Mouse (Mus musculus) liver, embryonic 15.5 days (tissue): ENCODE results near the gene Bicc1. TPM values are rescaled to one million over a fixed set of nuclear protein-coding genes. Genes with fewer than 3 reads are reported as not detected.

Experiments
- ATAC-seq: fragments of 200-750 bp; cut with Nextera tagmentation; 2 replicates; pipeline ENCODE4 v1.8.0; 2017; ENCODE audit warnings: moderate number of reproducible peaks, mild to moderate bottlenecking, moderate library complexity; ENCODE audit not compliant: insufficient read depth
- H3K27ac ChIP-seq: fragments of 300-500 bp; sonication (generic); replicated peaks from 2 replicates; pipeline ENCODE4 v1.5.1; 2015; ENCODE audit warnings: mild to moderate bottlenecking, inconsistent platforms
- H3K27me3 ChIP-seq: fragments of 300-500 bp; sonication (generic); 2 replicates; pipeline ENCODE4 v1.6.1; 2015; ENCODE audit warnings: mild to moderate bottlenecking, inconsistent platforms
- H3K36me3 ChIP-seq: fragments of 300-500 bp; sonication (generic); replicated peaks from 2 replicates; pipeline ENCODE4 v1.6.1; 2015; ENCODE audit warnings: moderate library complexity, mild to moderate bottlenecking, inconsistent platforms
- H3K4me1 ChIP-seq: fragments of 300-500 bp; sonication (generic); replicated peaks from 2 replicates; pipeline ENCODE4 v1.6.1; 2015; ENCODE audit warnings: inconsistent platforms
- H3K4me2 ChIP-seq: fragments of 300-500 bp; sonication (generic); 2 replicates; pipeline ENCODE4 v1.6.1; 2015; ENCODE audit warnings: moderate library complexity, mild to moderate bottlenecking, inconsistent platforms
- H3K4me3 ChIP-seq: fragments of 300-500 bp; sonication (generic); replicated peaks from 2 replicates; pipeline ENCODE4 v1.5.1; 2015; ENCODE audit warnings: mild to moderate bottlenecking, inconsistent platforms
- H3K9ac ChIP-seq: fragments of 300-500 bp; sonication (generic); 2 replicates; pipeline ENCODE4 v1.6.1; 2015; ENCODE audit warnings: moderate library complexity, mild to moderate bottlenecking, inconsistent platforms
- H3K9me3 ChIP-seq: fragments of 300-500 bp; sonication (generic); replicated peaks from 2 replicates; pipeline ENCODE4 v1.6.1; 2016; ENCODE audit warnings: inconsistent platforms
- WGBS: fragments of 180-500 bp; shearing (Covaris S2); methylation state at CpG from one replicate; pipeline ENCODE4 v1.1.7; 2015; ENCODE audit warnings: mixed read lengths; ENCODE audit not compliant: insufficient replicate concordance; 5-methylcytosine and 5-hydroxymethylcytosine counted together
- polyA plus RNA-seq: library from polyadenylated mRNA; unstranded; fragments of >200 nt; fragmentation: Nextera tagmentation; extraction: Ambion mirVana; gene quantifications from 2 replicates; pipeline ENCODE4 v1.2.1, GENCODE M21; 2015

Bicc1 gene
- polyA plus RNA-seq, 1 experiment from 2014 or later: 3.0 TPM

DNA sequence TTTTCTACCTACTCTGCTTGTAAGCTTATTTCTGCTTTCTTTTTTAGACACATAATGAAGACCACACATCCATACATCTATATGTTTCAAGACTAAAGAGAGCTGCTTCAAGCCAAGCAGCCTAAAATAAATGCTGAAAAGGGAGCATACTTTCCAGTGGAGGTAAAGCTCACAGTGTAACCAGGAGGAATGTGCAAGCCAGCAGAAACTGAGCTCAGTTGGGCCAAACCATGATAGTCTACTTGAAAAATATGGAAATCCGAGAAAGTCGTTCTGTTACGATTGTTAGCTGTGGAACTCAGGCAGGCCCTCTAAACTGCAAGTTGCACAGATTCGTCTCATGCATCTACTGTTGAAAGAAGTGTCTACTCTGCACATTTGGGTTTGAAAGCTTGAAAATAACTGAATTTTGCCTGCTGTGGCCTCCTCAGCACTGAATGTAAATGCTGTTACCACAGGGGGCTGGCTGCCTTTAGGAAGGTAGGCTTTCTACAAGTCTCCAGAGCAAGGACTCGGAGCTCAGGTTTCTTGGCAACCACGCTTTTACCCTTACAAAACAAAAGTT lies 19.1 kb downstream of the Bicc1 start:
- H3K9me3 ChIP-seq: no peaks in the 10 kb centered on the region
- no peaks in the 10 kb centered on the region for H3K36me3 ChIP-seq
- ATAC-seq: no peak
- H3K4me1 ChIP-seq: no peaks in the 10 kb centered on the region
- H3K27me3 ChIP-seq: no peaks in the 10 kb centered on the region
- no peak overlapping the region for H3K9ac ChIP-seq
- H3K4me2 ChIP-seq: no peak overlapping the region
- no peak overlapping the region for H3K27ac ChIP-seq
- 66% methylated on average over 6 of the region's 6 CpGs for WGBS
- no peak overlapping the region for H3K4me3 ChIP-seq

DNA sequence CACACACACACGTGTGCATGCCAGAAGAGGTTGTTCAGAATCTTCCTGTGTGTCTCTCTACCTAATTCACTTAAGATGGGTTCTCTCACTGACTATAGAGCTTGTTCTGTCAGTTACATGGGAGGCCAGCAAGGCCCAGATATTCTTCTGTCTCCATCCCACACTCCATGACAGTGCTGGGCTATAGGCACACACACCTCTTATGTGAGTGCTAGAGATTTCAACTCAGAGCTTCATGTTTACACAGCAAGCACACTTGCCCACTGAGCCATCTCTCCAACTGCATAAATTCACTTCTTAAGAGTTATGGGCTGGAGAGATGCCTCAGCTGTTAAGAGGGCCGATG lies 20.7 kb downstream of the Bicc1 start:
- ATAC-seq: no peak
- Histone ChIP-seq H3K27ac (no peak overlapping the region), H3K9ac (no peak overlapping the region), H3K9me3 (no peaks in the 10 kb centered on the region), H3K4me1 (no peaks in the 10 kb centered on the region), H3K36me3 (no peaks in the 10 kb centered on the region), H3K4me2 (no peak overlapping the region), H3K27me3 (no peaks in the 10 kb centered on the region), H3K4me3 (no peak overlapping the region)
- WGBS: 68% methylated on average over 2 of the region's 2 CpGs

DNA sequence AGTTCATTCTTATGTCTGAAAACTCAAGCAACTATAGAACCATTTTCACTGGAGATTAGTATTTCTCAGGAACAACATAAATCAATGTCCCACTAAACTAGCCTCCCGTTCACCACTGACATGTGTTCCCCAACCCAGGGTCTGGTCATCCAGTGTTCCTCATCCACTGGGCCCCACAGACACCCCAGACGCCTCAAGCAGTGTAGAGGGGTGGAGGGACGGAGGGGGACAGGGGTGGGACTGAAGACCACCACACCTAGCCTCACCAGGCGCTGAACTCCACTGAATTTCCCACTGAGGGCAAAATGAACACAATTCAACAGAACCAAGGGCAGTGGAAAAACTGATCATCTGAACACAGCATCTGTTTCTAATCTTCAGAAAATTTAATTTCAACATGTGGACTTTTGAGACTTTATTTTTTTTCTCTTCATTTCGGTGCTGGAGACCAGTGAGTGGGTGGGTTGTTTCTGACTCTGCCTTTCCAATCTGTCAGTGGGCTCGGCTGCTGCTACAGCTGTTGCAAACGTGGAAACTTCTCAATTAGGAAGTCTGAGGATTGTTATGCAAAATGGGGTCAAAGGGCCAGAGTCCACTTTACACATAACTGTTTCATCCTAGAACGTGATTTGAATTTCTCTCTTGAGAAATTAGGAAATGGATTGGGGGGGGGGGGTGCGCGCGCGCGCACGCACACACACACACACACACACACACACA lies 21.2 kb downstream of the Bicc1 start:
- WGBS: 71% methylated on average over 14 of the region's 14 CpGs
- no peak overlapping the region for H3K27ac ChIP-seq
- no peak overlapping the region for H3K4me2 ChIP-seq
- no peaks in the 10 kb centered on the region; the same call in 1 of the 2 replicates for H3K9me3 ChIP-seq
- H3K4me1 ChIP-seq: no peaks in the 10 kb centered on the region
- H3K9ac ChIP-seq: no peak overlapping the region
- ATAC-seq: no peak
- H3K36me3 ChIP-seq: no peaks in the 10 kb centered on the region
- no peak overlapping the region for H3K4me3 ChIP-seq
- no peaks in the 10 kb centered on the region for H3K27me3 ChIP-seq

DNA sequence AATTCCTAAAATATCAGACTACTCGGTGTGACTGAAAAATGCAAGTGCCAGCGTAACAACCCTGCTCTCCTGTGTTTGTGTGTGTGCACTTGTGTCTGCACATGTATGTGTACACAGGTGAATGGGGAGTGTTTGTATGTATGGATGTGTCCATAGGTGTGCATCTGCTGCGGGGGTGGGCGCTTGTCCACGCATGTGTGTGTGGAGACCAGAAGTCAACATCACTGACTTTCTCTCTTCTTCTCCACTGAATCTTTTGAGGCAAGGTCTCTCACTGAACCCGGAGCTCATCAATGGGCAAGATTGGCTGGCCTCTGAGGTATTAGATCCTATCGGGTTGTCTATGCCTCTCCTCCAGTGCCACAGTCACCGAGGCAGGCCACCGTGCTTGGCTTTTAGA lies 21.9 kb downstream of the Bicc1 start:
- Histone ChIP-seq H3K9me3 (no peaks in the 10 kb centered on the region; the same call in 1 of the 2 replicates), H3K36me3 (no peaks in the 10 kb centered on the region), H3K27ac (no peak overlapping the region), H3K9ac (no peak overlapping the region), H3K27me3 (no peaks in the 10 kb centered on the region), H3K4me2 (no peak overlapping the region), H3K4me1 (no peaks in the 10 kb centered on the region), H3K4me3 (no peak overlapping the region)
- no peak for ATAC-seq
- WGBS: 75% methylated on average over 9 of the region's 9 CpGs

DNA sequence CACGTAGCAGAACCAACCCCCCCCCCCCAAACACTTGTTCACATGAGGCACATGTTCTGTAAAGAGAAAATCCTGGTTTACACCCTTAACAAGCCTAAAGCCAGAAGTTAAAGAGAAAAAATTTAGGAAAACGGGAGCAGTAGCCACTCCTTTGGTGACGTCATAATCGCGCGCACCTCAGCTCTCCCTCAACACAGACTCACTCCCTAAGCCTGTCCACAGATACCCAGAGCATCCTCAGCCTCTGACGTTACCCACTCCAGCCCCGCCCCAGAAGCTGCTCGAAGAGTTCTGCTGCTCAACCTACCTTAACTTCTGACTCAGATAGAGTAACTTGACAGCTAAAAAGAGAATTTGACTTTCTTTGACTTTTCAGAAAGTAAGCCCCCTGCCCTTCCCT lies 28.2 kb downstream of the Bicc1 start:
- Histone ChIP-seq H3K36me3 (no peaks in the 10 kb centered on the region), H3K9me3 (no peaks in the 10 kb centered on the region; the same call in 1 of the 2 replicates), H3K4me1 (no peaks in the 10 kb centered on the region), H3K27me3 (no peaks in the 10 kb centered on the region), H3K4me3 (no peak overlapping the region), H3K9ac (no peak overlapping the region), H3K4me2 (no peak overlapping the region), H3K27ac (no peak overlapping the region)
- 53% methylated on average over 9 of the region's 9 CpGs for WGBS
- no peak for ATAC-seq

DNA sequence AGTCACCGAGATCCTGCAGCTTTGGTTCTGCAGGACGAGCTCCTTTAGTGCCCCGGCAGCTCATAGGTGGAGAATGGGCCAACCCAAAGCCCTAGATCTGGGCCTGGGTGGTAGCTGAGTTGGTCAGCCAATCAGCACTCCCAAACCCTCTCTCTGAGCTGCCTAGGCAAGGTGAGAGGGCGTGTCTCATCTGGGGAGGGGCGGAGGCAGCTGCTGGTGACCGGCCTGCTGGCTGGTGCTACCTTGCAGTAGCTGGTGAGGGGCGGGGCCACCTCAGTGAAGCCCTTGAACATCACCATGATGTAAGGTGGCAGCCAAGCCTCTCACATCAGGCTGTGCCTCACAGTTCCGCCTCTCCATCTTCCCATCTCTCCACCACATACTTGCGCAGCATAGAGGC lies 29.2 kb downstream of the Bicc1 start:
- H3K9me3 ChIP-seq: no peaks in the 10 kb centered on the region; the same call in 1 of the 2 replicates
- H3K36me3 ChIP-seq: no peaks in the 10 kb centered on the region
- H3K4me1 ChIP-seq: no peaks in the 10 kb centered on the region
- no peak for ATAC-seq
- no peak overlapping the region for H3K4me2 ChIP-seq
- WGBS: 48% methylated on average over 9 of the region's 9 CpGs
- no peak overlapping the region for H3K9ac ChIP-seq
- H3K27ac ChIP-seq: no peak overlapping the region
- no peak overlapping the region for H3K4me3 ChIP-seq
- H3K27me3 ChIP-seq: no peaks in the 10 kb centered on the region

DNA sequence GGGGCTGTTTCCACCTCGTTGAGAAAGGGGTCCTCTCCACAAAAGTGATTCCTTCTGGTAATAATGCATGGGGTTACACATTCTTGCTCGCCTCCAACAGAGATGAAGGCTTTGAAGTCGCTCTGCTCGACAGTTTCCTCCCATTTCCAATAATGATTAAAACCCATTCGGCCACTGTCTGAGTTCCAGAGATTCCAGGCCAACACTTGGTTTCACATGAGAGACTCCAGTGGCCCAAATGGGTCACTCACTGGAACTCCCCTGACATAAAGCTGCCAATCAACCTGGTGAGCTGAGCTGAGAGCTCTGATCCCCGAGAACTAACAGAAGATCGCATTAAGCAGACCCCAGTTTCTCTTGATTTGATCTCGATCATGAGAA lies 31.6 kb downstream of the Bicc1 start:
- Histone ChIP-seq H3K36me3 (no peaks in the 10 kb centered on the region), H3K27me3 (no peaks in the 10 kb centered on the region), H3K9me3 (no peaks in the 10 kb centered on the region), H3K4me1 (no peaks in the 10 kb centered on the region), H3K4me3 (no peak overlapping the region), H3K27ac (no peak overlapping the region; the same call in 1 of the 2 replicates), H3K9ac (no peak overlapping the region), H3K4me2 (0 out of 2 replicates have a peak overlapping the region, but pooled peaks have one; percentile 3)
- ATAC-seq: no peak
- 49% methylated on average over 8 of the region's 8 CpGs for WGBS

DNA sequence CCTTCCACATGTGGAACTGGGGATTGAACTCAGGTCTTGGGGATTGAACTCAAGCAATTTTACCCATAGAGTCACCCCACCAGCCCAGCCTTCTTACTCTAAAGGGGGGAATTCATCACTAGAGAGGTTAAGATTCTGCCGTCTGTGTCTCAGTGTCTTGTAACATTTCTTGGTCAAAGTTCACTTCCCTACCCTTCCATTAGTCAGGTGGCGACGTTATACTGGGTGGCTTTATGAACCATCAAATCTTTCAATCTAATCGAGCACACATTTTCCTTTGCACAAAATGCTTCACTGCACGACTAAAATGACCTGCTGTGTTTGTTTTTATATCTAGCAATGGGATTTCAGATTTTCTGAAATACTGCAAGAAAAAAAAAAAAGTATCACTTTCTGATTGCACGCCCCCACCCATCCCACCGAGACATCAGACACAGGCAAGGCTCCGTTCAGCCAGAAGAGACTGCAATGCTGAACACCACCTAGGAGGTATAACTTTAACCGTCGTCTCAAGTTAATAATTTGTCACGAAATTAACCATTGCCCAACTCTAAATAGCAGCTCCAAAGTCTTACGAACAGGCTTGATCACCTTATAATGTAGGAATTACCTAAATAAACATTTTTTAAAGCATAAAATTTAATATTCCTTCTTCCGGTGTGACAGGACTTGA lies 32.1 kb downstream of the Bicc1 start:
- Histone ChIP-seq H3K27me3 (no peaks in the 10 kb centered on the region), H3K4me1 (no peaks in the 10 kb centered on the region), H3K4me3 (no peak overlapping the region), H3K27ac (no peak overlapping the region), H3K9me3 (no peaks in the 10 kb centered on the region), H3K36me3 (no peaks in the 10 kb centered on the region), H3K4me2 (peak overlapping the region; percentile 3; the same call in 1 of the 2 replicates), H3K9ac (no peak overlapping the region)
- ATAC-seq: no peak
- WGBS: 64% methylated on average over 13 of the region's 13 CpGs

DNA sequence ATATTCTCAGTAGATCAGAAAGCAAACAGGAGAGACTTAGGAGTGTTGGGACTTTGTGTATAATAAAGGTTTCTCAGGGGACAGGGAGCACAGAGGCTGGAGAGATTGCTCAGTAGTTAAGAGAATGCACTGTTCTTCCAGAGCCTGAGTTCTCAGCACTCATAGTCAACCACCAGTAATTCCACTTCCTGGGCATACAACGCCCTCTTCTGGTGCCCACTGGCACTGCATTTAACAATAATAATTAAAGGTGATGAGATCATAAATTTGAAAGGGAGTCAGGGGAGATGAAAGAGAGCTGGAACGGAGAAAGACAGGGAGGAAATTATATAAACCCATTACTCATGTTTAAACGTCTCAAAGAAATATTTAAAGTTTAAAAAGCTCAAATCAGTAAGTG lies 35.5 kb downstream of the Bicc1 start:
- Histone ChIP-seq H3K27me3 (no peaks in the 10 kb centered on the region), H3K4me1 (peaks cover 2% of the 10 kb centered on the region; the same call in 1 of the 2 replicates), H3K9ac (no peak overlapping the region), H3K36me3 (no peaks in the 10 kb centered on the region), H3K27ac (no peak overlapping the region), H3K9me3 (no peaks in the 10 kb centered on the region), H3K4me3 (no peak overlapping the region), H3K4me2 (no peak overlapping the region)
- no peak for ATAC-seq
- WGBS: 28% methylated on average over 3 of the region's 3 CpGs

DNA sequence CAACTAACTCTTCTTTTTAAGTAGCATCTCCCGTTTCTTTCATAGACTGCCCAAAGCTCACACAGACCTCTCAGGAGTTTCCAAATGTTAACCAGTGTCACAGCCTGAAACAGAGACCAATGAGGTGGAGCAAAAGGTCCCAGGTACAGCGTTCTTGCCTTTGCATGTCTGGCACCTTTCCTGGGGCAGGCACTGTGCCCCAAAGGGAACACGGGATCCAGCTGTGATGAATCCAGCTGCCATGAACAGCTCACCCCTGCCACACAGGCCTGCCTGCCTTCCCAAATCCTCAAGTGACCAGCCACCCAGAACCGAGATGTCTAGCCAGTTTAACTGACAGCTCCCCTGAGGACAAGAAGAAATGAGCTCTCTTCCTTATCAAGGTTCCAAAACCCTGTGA lies 36.1 kb downstream of the Bicc1 start:
- no peak for ATAC-seq
- Histone ChIP-seq H3K4me3 (no peak overlapping the region), H3K9ac (no peak overlapping the region), H3K9me3 (no peaks in the 10 kb centered on the region), H3K36me3 (no peaks in the 10 kb centered on the region), H3K4me1 (peaks cover 3% of the 10 kb centered on the region; the same call in 1 of the 2 replicates), H3K4me2 (no peak overlapping the region), H3K27ac (no peak overlapping the region), H3K27me3 (no peaks in the 10 kb centered on the region)
- WGBS: 46% methylated on average over 4 of the region's 4 CpGs

DNA sequence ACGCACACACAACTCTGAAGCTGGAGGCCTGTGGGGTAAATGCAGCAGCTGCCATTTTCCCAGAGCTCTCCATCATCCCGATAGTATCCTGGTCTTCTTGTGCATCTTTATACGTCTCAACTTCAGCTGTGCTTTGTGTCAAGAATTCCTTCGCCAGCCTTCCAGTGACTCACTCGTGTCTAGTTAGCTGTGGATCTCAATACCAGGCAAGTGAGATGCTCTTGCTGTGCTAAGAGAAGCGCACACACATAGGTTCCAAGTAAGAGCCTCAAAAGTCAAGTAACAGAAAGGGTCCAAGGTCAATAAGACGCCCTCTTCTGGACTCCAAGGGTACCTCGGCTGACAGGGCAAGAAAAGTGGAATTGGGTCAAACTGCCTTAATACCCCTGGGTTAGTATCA lies 37.0 kb downstream of the Bicc1 start:
- H3K4me2 ChIP-seq: no peak overlapping the region
- 57% methylated on average over 8 of the region's 8 CpGs for WGBS
- H3K4me3 ChIP-seq: no peak overlapping the region
- no peaks in the 10 kb centered on the region for H3K27me3 ChIP-seq
- H3K9ac ChIP-seq: no peak overlapping the region
- no peaks in the 10 kb centered on the region for H3K36me3 ChIP-seq
- ATAC-seq: no peak
- H3K4me1 ChIP-seq: peaks cover 3% of the 10 kb centered on the region; the same call in 1 of the 2 replicates
- no peaks in the 10 kb centered on the region for H3K9me3 ChIP-seq
- no peak overlapping the region for H3K27ac ChIP-seq
